Mouse (Mus musculus) T-cell, adult 2 months (primary cell): Measurements from ENCODE around the gene Gpld1.
"Not testable (repeated sequence)": the region's sequence is repeated elsewhere in the genome, so short reads cannot be mapped to it uniquely, and the experiment has no call there.

ENCODE experiments used
- DNase-seq: peaks from one replicate; pipeline ENCODE4 v3.0.0; 2022; ENCODE audit warnings: low spot score

Gpld1 gene

GRCm38 (mm10) chr13:24948870-24949269 lies 5.9 kb downstream of the Gpld1 start:
- no peak for DNase-seq

GRCm38 (mm10) chr13:24952659-24953058 lies 9.7 kb downstream of the Gpld1 start:
- DNase-seq, result no peak

GRCm38 (mm10) chr13:24955091-24955490 lies 12.1 kb downstream of the Gpld1 start:
- DNase-seq, result no peak

GRCm38 (mm10) chr13:24955500-24955899 lies 12.5 kb downstream of the Gpld1 start:
- no peak for DNase-seq

- DNase-seq, result no peak
These were observed 15.7 kb downstream of the Gpld1 start for GRCm38 (mm10) chr13:24958671-24959070.

- DNase-seq, result no peak
These were observed 17.1 kb downstream of the Gpld1 start for GRCm38 (mm10) chr13:24960084-24960483.

GRCm38 (mm10) chr13:24962119-24962518 lies 19.2 kb downstream of the Gpld1 start:
- no peak for DNase-seq

GRCm38 (mm10) chr13:24965130-24965845 lies 22.3 kb downstream of the Gpld1 start:
- DNase-seq, result peak; percentile 29

GRCm38 (mm10) chr13:24965846-24966201 lies 22.9 kb downstream of the Gpld1 start:
- DNase-seq, result no peak

GRCm38 (mm10) chr13:24971776-24972175 lies 28.8 kb downstream of the Gpld1 start:
- DNase-seq, result not testable (repeated sequence)

GRCm38 (mm10) chr13:24976384-24976783 lies 33.4 kb downstream of the Gpld1 start:
- DNase-seq, result no peak

GRCm38 (mm10) chr13:24977820-24978342 lies 34.9 kb downstream of the Gpld1 start:
- no peak for DNase-seq

- no peak for DNase-seq
These were observed 38.1 kb downstream of the Gpld1 start for GRCm38 (mm10) chr13:24981031-24981430.

- DNase-seq, result no peak
These were observed 42.5 kb downstream of the Gpld1 start for GRCm38 (mm10) chr13:24985435-24985834.

- peak; percentile 32 for DNase-seq
These were observed 45.4 kb downstream of the Gpld1 start for GRCm38 (mm10) chr13:24988391-24988790.

- no peak for DNase-seq
These were observed 46.1 kb downstream of the Gpld1 start for GRCm38 (mm10) chr13:24989006-24989405.

GRCm38 (mm10) chr13:24993160-24993559 lies 50.2 kb downstream of the Gpld1 start:
- no peak for DNase-seq

GRCm38 (mm10) chr13:24999538-24999937 lies 56.6 kb downstream of the Gpld1 start:
- DNase-seq, result no peak

GRCm38 (mm10) chr13:25002965-25003364 lies 60.0 kb downstream of the Gpld1 start:
- DNase-seq, result no peak

GRCm38 (mm10) chr13:25007115-25007514 lies 64.2 kb downstream of the Gpld1 start:
- peak; percentile 40 for DNase-seq

GRCm38 (mm10) chr13:25018316-25018715 lies 75.4 kb downstream of the Gpld1 start:
- no peak for DNase-seq

- peak; percentile 85 for DNase-seq
These were observed 77.0 kb downstream of the Gpld1 start, which contains the start of gene Mrs2 for GRCm38 (mm10) chr13:25019793-25020539. Gene Mrs2, minus strand, starts transcription at chr13:25020379.

GRCm38 (mm10) chr13:25020540-25020892 lies 77.6 kb downstream of the Gpld1 start:
- DNase-seq, result no peak
